Mouse (Mus musculus) kidney, embryonic 14.5 days (tissue): ENCODE measurements around the gene Meis2. TPM values are rescaled to one million over a fixed set of nuclear protein-coding genes. Genes with fewer than 3 reads are reported as not detected.

Experiments used
- ATAC-seq: fragments of 200-750 bp; cut with Nextera tagmentation; 2 replicates; pipeline ENCODE4 v1.8.0; 2017; ENCODE audit warnings: moderate number of reproducible peaks, mild to moderate bottlenecking, moderate TSS enrichment, moderate library complexity; ENCODE audit not compliant: low FRiP score, low TSS enrichment
- H3K27ac ChIP-seq: fragments of 300-500 bp; sonication (generic); 2 replicates; pipeline ENCODE4 v1.5.1; 2014; ENCODE audit warnings: low read depth, mild to moderate bottlenecking, low read length, moderate library complexity, mixed read lengths
- H3K27me3 ChIP-seq: fragments of 300-500 bp; sonication (generic); 2 replicates; pipeline ENCODE4 v1.6.1; 2014; ENCODE audit warnings: mild to moderate bottlenecking, low read length; ENCODE audit not compliant: control insufficient read depth, insufficient read depth
- H3K36me3 ChIP-seq: fragments of 300-500 bp; sonication (generic); 2 replicates; pipeline ENCODE4 v1.6.1; 2014; ENCODE audit warnings: low read length, mixed read lengths; ENCODE audit not compliant: control insufficient read depth, insufficient read depth
- H3K4me1 ChIP-seq: fragments of 300-500 bp; sonication (generic); 2 replicates; pipeline ENCODE4 v1.6.1; 2014; ENCODE audit warnings: low read length, mixed read lengths; ENCODE audit not compliant: control insufficient read depth, insufficient read depth
- H3K4me2 ChIP-seq: fragments of 300-500 bp; sonication (generic); replicated peaks from 2 replicates; pipeline ENCODE4 v1.6.1; 2014; ENCODE audit warnings: low read depth, mild to moderate bottlenecking, low read length
- H3K4me3 ChIP-seq: fragments of 300-500 bp; sonication (generic); 2 replicates; pipeline ENCODE4 v1.5.1; 2014; ENCODE audit warnings: mild to moderate bottlenecking, low read length
- H3K9ac ChIP-seq: fragments of 300-500 bp; sonication (generic); 2 replicates; pipeline ENCODE4 v1.6.1; 2014; ENCODE audit warnings: low read depth, mild to moderate bottlenecking, low read length, moderate library complexity
- H3K9me3 ChIP-seq: fragments of 300-500 bp; sonication (generic); 2 replicates; pipeline ENCODE4 v1.6.1; 2016; ENCODE audit warnings: low read length; ENCODE audit not compliant: control insufficient read depth
- WGBS: fragments of 180-500 bp; shearing (Covaris S2); extraction: QIAGEN DNeasy Blood & Tissue Kit; methylation state at CpG from one replicate; pipeline ENCODE4 v1.1.7; 2014; 5-methylcytosine and 5-hydroxymethylcytosine counted together
- polyA plus RNA-seq: library from polyadenylated mRNA; unstranded; fragments of >200 nt; fragmentation: Nextera tagmentation; extraction: Ambion mirVana; gene quantifications from 2 replicates; pipeline ENCODE4 v1.2.1, GENCODE M21; 2014

Meis2 gene
- polyA plus RNA-seq, 1 experiment from 2014 or later = 112 TPM

- ATAC-seq = no peak
- 57% methylated on average over 8 of the region's 8 CpGs for WGBS
- no peak overlapping the region for H3K4me2 ChIP-seq
- H3K27ac ChIP-seq = no peak overlapping the region
- no peaks in the 10 kb centered on the region for H3K4me1 ChIP-seq
- no peak overlapping the region for H3K4me3 ChIP-seq
- peaks cover 6% of the 10 kb centered on the region for H3K36me3 ChIP-seq
- no peaks in the 10 kb centered on the region for H3K9me3 ChIP-seq
- H3K27me3 ChIP-seq = no peaks in the 10 kb centered on the region
- H3K9ac ChIP-seq = no peak overlapping the region
Observed at GRCm38 (mm10) chr2:115969201-115969600, 96.4 kb downstream of the Meis2 start.

DNA sequence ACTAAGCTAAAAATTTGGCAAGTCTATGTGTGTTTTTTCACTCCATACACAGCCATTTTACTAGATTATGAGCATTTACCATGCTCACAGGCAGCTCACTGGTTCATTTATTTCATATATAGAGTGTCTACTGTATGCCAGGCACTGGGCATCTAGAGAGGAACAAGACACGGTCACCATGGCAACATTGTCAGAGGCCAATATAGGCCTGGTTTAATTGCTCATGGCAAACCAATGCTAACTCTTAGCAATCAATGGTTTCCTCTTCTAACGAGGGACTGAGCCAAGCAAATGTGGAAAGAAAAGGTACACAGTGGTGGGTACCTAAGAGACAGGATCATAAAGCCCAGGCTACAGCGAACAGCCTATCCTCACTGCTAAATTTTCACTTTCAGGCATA, 100.7 kb downstream of the Meis2 start:
- Histone ChIP-seq H3K4me1 (no peaks in the 10 kb centered on the region), H3K9ac (no peak overlapping the region), H3K4me2 (no peak overlapping the region), H3K4me3 (no peak overlapping the region), H3K27ac (no peak overlapping the region), H3K36me3 (peaks cover 10% of the 10 kb centered on the region), H3K9me3 (no peaks in the 10 kb centered on the region), H3K27me3 (no peaks in the 10 kb centered on the region)
- 63% methylated on average over 3 of the region's 3 CpGs for WGBS
- ATAC-seq = no peak

DNA sequence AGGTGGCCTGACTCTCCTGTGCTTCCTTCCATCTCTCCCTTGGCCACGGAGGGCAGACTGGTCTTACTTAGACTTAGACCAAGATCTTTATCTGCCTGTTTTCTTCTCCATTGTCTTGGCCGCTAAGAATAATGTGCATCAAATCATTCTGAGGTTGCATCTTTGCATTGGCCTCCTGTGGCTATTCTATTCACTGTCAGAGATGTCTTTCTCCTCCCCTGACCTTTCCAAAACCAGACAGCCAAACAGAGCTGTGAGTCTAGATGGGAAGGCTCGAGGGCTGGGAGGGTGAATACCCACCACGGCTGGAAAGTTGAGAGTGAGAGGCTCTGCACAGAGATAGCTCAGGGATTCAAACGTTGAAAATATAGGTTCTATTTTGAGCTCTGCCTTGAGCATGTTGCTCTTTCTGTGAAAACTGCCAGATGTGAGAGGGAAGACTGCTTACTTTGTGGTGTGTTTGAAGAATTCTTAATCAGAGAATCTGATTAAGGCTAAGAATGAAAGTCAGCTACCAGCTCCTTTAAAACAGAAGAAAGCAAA, 102.3 kb downstream of the Meis2 start:
- WGBS = 57% methylated on average over 5 of the region's 5 CpGs
- ATAC-seq = no peak
- no peak overlapping the region for H3K9ac ChIP-seq
- peaks cover 10% of the 10 kb centered on the region for H3K36me3 ChIP-seq
- H3K4me1 ChIP-seq = no peaks in the 10 kb centered on the region
- no peak overlapping the region for H3K27ac ChIP-seq
- no peak overlapping the region for H3K4me2 ChIP-seq
- H3K9me3 ChIP-seq = no peaks in the 10 kb centered on the region
- no peak overlapping the region for H3K4me3 ChIP-seq
- H3K27me3 ChIP-seq = no peaks in the 10 kb centered on the region

GRCm38 (mm10) chr2:115962728-115963127, 102.9 kb downstream of the Meis2 start:
- no peaks in the 10 kb centered on the region for H3K27me3 ChIP-seq

GRCm38 (mm10) chr2:115962113-115962512, 103.5 kb downstream of the Meis2 start:
- ATAC-seq = no peak
- no peak overlapping the region for H3K9ac ChIP-seq
- no peak overlapping the region for H3K4me2 ChIP-seq
- peaks cover 10% of the 10 kb centered on the region for H3K36me3 ChIP-seq
- H3K9me3 ChIP-seq = no peaks in the 10 kb centered on the region
- H3K4me1 ChIP-seq = no peaks in the 10 kb centered on the region
- H3K4me3 ChIP-seq = no peak overlapping the region
- 84% methylated on average over 2 of the region's 2 CpGs for WGBS
- H3K27me3 ChIP-seq = no peaks in the 10 kb centered on the region
- no peak overlapping the region for H3K27ac ChIP-seq

More at GRCm38 (mm10) chr2:115962728-115963127, 102.9 kb downstream of the Meis2 start:
- Histone ChIP-seq H3K27ac (no peak overlapping the region), H3K4me3 (no peak overlapping the region), H3K9me3 (no peaks in the 10 kb centered on the region), H3K9ac (no peak overlapping the region), H3K36me3 (peaks cover 10% of the 10 kb centered on the region), H3K4me1 (no peaks in the 10 kb centered on the region), H3K4me2 (no peak overlapping the region)
- 76% methylated on average over 3 of the region's 3 CpGs for WGBS
- ATAC-seq = no peak

GRCm38 (mm10) chr2:115960615-115961014, 105.0 kb downstream of the Meis2 start:
- ATAC-seq = no peak
- no peak overlapping the region for H3K27ac ChIP-seq
- no peaks in the 10 kb centered on the region for H3K9me3 ChIP-seq
- H3K4me1 ChIP-seq = no peaks in the 10 kb centered on the region
- H3K9ac ChIP-seq = no peak overlapping the region
- no peaks in the 10 kb centered on the region for H3K27me3 ChIP-seq
- no peak overlapping the region for H3K4me3 ChIP-seq
- H3K36me3 ChIP-seq = peaks cover 10% of the 10 kb centered on the region
- no peak overlapping the region for H3K4me2 ChIP-seq
- WGBS = 93% methylated on average over 7 of the region's 7 CpGs

DNA sequence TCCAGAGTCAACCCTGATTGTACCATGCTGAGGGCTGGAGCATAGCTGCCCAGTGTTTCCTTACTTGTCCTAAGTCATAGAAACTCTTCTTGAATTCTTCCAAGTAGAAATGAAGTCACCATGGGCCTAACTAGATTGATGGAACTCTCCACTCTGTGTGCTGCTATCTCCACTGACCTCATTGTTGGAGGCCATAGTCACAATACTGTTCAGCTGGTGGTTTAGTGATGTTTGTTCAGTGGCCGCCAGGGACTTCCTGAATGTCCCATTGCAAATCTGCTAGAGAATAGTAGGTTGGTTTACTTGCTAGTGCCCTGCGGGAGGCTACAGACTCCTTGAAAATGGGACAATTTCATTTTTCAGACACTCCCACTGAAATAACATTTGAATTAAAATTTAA, 108.9 kb downstream of the Meis2 start:
- Histone ChIP-seq H3K9me3 (no peaks in the 10 kb centered on the region), H3K27me3 (no peaks in the 10 kb centered on the region), H3K4me1 (no peaks in the 10 kb centered on the region), H3K4me2 (no peak overlapping the region), H3K36me3 (peaks cover 7% of the 10 kb centered on the region; the same call in 1 of the 2 replicates), H3K9ac (no peak overlapping the region), H3K4me3 (no peak overlapping the region), H3K27ac (no peak overlapping the region)
- ATAC-seq = no peak
- WGBS = 81% methylated on average over 2 of the region's 2 CpGs

DNA sequence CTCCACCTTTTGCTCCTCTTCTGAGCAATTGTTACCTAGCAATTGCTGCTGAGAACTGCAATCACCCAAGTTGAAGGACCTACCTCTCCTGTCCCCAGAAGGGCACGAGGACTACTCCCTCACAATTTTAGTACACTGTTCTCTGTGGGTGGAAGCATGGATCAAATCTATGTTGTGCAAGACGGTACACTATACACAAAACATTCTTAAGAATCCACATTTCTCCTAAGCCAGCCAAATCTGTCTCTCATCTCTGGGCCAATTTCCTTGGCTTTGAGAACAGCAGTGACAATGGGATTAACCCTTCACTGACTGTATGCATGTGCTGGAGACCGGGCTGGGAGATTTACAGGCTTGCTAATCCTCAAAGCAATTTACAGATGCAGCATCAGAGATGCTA, 115.0 kb downstream of the Meis2 start:
- no peak overlapping the region for H3K9ac ChIP-seq
- peaks cover 27% of the 10 kb centered on the region; the same call in 1 of the 2 replicates for H3K36me3 ChIP-seq
- WGBS = 56% methylated on average over 3 of the region's 3 CpGs
- H3K4me3 ChIP-seq = no peak overlapping the region
- H3K4me1 ChIP-seq = peaks cover 3% of the 10 kb centered on the region; the same call in 1 of the 2 replicates
- H3K27ac ChIP-seq = no peak overlapping the region
- no peaks in the 10 kb centered on the region for H3K27me3 ChIP-seq
- no peaks in the 10 kb centered on the region for H3K9me3 ChIP-seq
- no peak overlapping the region for H3K4me2 ChIP-seq
- no peak for ATAC-seq

DNA sequence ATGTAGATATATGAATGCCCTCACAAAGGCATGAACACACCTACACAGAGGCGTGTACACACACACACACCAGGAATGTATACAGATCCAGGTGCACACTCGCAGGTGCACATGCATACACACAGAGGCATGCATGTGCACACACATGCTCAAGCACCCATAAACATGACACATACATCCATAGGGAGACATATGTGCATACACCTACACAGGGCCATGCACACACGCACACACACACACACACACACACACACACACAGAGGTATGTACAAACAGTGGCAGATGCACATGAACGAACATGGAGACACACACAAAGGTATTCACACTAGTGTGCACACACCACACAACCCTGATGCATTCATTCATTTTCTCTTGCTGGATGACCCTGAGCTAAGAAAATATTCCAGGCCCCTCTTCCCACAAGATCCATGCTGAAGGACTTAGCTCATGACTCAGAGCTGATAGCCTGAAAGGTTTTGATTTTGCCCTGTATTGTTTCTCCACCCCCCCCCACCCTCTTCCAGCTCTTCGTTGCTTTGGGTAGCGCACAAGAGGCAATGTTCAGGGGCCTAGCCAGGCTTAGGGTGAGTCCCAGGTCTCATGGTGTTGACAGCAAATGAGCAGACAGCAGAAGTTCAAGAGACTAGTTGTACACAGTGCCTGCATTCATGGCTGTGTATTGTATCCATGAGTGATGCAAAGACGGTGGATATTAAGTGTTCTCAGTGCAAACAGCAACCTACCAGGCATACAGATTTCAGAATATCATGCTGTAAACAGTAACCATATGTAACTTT, 116.8 kb downstream of the Meis2 start:
- H3K27ac ChIP-seq = no peak overlapping the region
- WGBS = 91% methylated on average over 7 of the region's 7 CpGs
- no peak overlapping the region for H3K4me3 ChIP-seq
- ATAC-seq = 0 out of 2 replicates have a peak, but pooled peaks have one; percentile 36
- no peaks in the 10 kb centered on the region for H3K27me3 ChIP-seq
- H3K4me2 ChIP-seq = no peak overlapping the region
- H3K36me3 ChIP-seq = peaks cover 24% of the 10 kb centered on the region; the same call in 1 of the 2 replicates
- H3K9me3 ChIP-seq = no peaks in the 10 kb centered on the region
- peaks cover 3% of the 10 kb centered on the region; the same call in 1 of the 2 replicates for H3K4me1 ChIP-seq
- no peak overlapping the region for H3K9ac ChIP-seq
